Comparison of ENCODE assay signal across 18 mouse cellular contexts in genomic region chr13:92969579-92969978, GRCm38 (mm10).
"Had no signal": no experiment of that assay in that cellular context is flagged by ENCODE, and none has a peak within 500 bp of the region (broad histone marks: within the 10 kb centered on the region; RNA-seq: fewer than 3 reads in every experiment).

No protein-coding gene starts in this region.

- H3K36me3 ChIP-seq: lung, embryonic 15.5 days; midbrain, embryonic 13.5 days; midbrain, embryonic 15.5 days; neural tube, embryonic 12.5 days; stomach, embryonic 15.5 days had no signal

- H3K9me3 ChIP-seq: lung, embryonic 15.5 days; megakaryocyte, embryonic 14.5 days; midbrain, embryonic 13.5 days; midbrain, embryonic 15.5 days; neural tube, embryonic 12.5 days; stomach, embryonic 15.5 days had no signal

- H3K4me1 ChIP-seq: lung, embryonic 15.5 days; midbrain, embryonic 13.5 days; midbrain, embryonic 15.5 days; neural tube, embryonic 12.5 days; stomach, embryonic 15.5 days had no signal

- H3K9ac ChIP-seq: liver, postnatal 0 days; lung, embryonic 15.5 days; midbrain, embryonic 13.5 days; midbrain, embryonic 15.5 days; neural tube, embryonic 12.5 days; stomach, embryonic 15.5 days had no signal

- H3K4me3 ChIP-seq: lung, embryonic 15.5 days; megakaryocyte, embryonic 14.5 days; midbrain, embryonic 13.5 days; midbrain, embryonic 15.5 days; neural tube, embryonic 12.5 days; stomach, embryonic 15.5 days had no signal

- H3K27ac ChIP-seq: lung, embryonic 15.5 days; macrophage; midbrain, embryonic 13.5 days; midbrain, embryonic 15.5 days; neural tube, embryonic 12.5 days; stomach, embryonic 15.5 days; stomach, postnatal 0 days had no signal

- H3K4me2 ChIP-seq: lung, embryonic 15.5 days; midbrain, embryonic 11.5 days; midbrain, embryonic 13.5 days; midbrain, embryonic 15.5 days; neural tube, embryonic 12.5 days; stomach, embryonic 15.5 days had no signal

- ATAC-seq: liver, postnatal 0 days; lung, postnatal 0 days; midbrain, embryonic 13.5 days; midbrain, embryonic 15.5 days had no signal

- DNase-seq: liver, postnatal 0 days; lung, adult 2 months; lung, postnatal 14 days; lung, postnatal 36 days; right cerebral cortex, postnatal 14 days; thymus, adult 2 months; thymus, postnatal 25 days; thymus, postnatal 4 days had no signal

- H3K27me3 ChIP-seq: lung, embryonic 15.5 days; midbrain, embryonic 13.5 days; midbrain, embryonic 15.5 days; neural tube, embryonic 12.5 days; stomach, embryonic 15.5 days had no signal
